Mouse (Mus musculus) 3T3-L1 (cell line): ENCODE data around the gene Fstl1.
A peak's percentile ranks its signal among the peaks of the same experiment; 100 is the strongest.

Experiments used
- DNase-seq: peaks from one replicate; pipeline ENCODE4 v3.0.0-alpha.2; 2015; ENCODE audit warnings: low read depth, low spot score

The Fstl1 gene

GRCm38 (mm10) chr16:37787558-37788194 is 11.0 kb downstream of the Fstl1 start:
- DNase-seq = peak; percentile 66

DNA sequence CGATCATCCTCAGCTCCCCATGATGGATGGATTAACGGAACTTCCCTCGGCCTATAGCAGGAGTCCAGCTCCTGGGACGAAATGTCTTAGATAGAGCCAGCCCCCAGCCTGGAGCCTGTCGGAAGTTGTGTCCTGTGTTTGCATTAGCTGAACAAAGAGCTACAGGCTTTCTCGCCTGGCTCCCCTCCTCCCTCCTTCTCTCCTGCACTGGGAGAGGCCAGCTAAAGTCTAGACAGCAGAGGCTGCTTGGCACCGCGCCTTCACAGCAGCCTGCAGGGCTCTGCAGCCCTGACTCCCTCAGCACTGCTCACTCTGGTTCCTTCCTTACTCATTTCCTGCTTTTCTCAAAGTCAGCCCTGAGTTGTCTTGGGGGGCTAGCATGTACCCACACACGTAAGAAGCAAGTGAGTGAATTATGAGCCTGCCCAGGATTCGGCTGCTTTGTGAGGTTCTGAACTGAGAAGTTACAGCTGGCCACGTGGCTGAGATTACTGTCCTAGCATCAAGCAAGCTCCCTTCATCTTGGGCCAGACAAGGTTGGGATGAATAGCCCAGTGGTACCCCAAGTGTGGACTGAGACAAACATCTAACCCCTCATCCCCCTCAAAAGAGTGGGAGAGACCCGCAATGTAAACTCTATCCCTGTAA is 11.8 kb downstream of the Fstl1 start:
- DNase-seq = peak; percentile 99

GRCm38 (mm10) chr16:37789015-37789381 is 12.3 kb downstream of the Fstl1 start:
- DNase-seq = peak; percentile 95

DNA sequence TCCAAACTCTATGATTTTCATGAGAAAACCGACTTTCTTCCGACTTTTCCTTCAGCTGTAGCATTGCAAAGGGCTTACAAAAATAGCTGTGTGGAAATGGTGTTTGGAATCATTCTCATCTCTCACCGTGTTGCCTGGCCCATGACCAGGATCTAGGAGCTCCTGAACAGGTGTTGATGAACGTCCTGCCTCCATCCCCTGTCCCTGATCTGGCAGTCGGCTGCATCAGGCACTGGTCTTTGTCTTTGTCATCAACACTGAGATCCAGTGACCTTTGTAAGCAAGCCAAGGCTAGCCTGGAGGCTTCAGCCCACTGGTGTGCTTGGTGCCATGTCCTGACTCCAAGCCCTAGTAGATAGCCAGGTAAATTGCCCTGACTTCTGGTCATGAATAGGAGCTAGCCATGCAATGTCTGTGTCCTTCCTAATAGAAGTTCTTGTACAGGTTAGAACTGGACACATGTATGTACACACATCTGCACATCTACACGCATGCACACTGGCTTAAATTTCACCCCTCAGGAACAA is 12.8 kb downstream of the Fstl1 start:
- DNase-seq = no peak

DNA sequence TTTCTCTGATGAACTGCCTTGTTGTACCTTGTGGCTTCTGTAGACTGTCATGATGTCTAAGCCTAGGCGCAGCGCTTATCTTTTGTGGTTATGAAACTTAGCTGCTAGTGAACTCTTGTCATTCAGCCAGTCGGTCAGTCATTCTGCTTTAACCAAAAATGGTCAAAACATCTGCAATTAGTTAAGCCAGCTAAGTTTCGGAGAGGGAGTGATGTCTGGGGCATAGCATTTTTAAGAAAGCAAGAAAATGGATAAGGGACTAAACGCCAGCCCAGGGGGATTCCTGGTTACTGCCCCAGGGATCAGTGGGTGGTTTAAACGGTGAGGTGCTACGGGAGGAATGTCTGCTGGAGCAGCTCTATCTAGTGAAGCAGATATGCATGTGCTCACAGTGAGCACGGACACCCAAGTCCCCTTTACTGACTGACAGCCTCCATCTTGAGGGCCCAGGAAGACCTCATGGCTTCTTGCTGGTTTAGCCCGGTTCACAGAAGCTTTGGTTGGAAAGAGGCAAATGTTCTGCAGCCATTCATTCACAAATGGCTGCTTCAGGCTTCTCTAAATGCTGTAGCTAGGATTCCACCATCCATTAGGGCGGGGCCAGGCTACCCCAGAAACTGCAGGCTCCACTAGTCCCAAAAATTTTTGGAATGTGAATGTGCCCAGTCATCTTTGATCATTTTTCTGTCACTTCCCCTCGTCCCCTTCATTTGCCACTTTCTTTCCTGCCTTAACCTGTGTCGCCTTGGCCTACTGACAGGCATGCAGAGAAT is 13.5 kb downstream of the Fstl1 start:
- peak; percentile 99 for DNase-seq

GRCm38 (mm10) chr16:37790781-37791175 is 14.1 kb downstream of the Fstl1 start:
- peak; percentile 75 for DNase-seq

DNA sequence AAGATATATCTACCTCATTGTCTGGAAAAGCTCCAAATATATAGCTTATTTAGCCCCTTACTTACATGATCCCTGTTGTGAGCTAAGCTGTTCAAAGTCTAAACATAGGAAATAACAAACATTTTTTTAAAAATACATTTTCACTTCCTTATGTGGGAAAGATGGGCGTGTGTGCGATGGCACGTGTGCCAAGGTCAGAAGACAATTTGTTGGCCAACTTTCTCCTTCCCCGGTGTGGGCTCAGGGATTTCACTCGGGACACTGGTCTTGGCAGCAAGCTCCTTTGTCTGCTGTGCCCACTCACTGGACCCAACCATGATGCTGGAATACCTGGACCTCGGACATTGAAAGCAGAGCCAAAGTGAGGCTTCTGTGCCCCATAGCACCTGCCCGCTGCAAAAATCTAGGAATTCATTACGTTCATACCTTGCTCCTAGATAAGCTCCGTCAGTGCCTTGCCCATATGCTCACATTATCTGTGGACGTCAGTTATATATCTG is 19.0 kb downstream of the Fstl1 start:
- no peak for DNase-seq

DNA sequence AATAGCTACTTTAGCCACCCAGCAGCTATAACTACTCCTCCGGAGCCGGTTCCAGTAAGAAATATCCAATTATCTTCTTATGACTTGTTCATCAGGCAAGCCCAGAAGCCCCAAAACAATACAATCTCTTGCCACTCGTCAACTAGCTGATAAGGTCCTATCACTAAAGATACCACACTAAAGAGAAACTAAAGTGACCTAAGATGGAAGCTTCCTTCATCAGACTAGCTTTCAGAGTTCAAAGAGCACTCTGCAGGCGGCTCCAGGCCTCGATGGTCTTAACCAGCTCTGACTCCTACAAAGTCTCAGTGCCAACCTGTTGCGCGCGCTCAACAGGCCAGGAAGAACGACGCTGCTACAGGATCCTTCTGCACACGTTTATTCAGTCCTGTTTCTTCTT is 19.6 kb downstream of the Fstl1 start:
- DNase-seq = no peak

DNA sequence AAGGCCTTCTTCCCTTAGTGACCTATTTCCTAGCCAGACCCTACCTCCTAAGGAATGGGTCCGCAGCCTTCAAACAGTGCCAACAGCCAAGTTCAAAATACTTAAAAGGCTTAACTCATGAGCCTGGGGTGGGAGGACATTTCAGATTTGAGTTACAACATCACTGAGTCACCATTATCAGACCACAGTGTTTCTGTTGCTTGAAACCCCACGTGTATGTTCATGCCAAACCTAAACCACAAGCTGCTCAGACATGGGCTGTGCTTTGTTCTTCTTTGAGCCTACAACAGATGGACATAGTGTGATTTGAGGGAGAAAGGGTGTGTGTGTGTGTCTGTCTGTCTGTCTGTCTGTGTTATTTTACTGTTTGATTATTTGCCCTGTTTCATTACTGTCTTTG is 24.4 kb downstream of the Fstl1 start:
- DNase-seq = peak; percentile 99

GRCm38 (mm10) chr16:37802686-37803295 is 26.1 kb downstream of the Fstl1 start:
- no peak for DNase-seq

DNA sequence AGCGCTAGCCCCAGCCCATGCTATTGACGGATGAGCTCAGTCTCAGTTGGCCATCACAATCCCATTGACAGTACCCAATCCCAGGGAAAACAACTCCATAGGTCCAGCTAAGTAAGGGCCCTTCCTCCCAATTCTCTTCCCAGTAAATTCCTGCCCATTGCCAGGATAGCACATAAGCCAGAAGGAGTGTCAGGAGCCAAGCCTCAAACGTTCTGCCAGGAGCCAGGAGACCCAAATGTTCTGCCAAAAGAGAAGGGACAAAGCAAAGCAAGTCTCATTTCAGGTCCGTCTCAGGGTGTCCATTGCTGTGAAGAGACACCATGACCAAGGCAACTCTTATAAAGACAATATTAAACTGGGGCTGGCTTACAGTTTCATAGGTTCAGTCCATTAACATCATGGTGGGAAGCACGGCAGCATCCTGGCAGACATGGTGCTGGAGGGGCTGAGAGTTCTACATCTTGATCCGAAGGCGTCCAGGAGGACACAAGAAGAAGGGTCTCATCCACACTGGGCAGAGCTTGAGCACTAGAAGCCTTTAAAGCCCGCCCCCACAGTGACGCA is 26.8 kb downstream of the Fstl1 start:
- DNase-seq = no peak

- peak; percentile 86 for DNase-seq
Measured at GRCm38 (mm10) chr16:37805746-37806495, 29.2 kb downstream of the Fstl1 start.

DNA sequence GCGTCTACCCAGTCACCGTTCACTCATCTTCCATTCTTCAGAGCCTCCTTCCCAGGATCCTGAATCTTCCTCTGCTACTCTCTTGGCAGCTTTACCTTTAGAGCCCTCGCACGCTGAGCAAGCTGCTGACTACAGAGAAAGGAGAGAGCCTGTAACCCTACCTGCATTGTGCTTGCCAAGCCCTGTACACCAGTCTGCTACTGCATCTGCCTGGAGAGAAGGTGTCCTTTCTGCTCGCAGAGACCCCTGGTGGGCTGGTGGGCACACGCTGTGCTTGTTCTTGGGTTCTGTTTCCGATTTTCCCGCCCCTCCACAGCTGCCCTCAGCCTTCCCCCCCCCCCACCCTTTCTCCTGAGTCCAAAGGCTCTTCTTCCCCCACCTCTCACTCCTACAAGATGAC is 30.6 kb downstream of the Fstl1 start:
- DNase-seq = no peak

DNA sequence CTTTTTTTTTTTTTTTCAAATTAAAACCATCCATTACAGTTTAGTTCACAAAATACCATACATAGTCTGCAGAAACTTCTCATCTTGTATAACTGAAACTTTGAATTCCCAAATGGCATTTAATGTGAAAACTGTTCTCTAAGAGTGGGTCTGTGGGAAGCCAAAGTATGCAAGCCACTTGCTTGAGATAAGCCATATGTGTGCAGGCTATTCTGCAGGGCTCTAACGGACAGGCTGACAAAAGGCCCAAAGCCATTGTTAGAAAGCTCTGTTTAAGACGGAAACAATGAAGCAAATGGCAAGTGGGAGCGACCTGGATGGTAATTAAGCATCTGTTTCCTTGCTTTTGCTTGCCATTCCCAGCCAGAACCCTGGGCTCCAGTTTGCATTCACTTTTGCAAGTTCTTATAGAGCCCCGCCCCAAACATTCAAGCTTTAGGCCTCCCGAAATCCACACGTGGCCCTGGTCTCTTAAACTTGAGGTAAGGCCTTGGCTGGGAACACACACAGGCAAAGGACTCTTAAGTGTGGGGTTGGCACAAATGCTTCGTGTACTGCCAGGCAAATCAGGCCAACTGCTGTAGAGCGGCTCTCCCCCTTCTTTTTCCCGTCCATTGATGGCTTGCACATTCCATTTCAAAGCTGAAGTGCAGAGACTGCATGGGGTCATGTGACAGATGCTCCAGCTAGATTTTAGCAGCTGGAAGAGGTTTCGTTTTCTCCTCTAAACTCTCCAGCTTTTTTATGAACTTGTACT is 32.4 kb downstream of the Fstl1 start:
- DNase-seq = no peak

GRCm38 (mm10) chr16:37809623-37809992 is 32.9 kb downstream of the Fstl1 start:
- DNase-seq = no peak

DNA sequence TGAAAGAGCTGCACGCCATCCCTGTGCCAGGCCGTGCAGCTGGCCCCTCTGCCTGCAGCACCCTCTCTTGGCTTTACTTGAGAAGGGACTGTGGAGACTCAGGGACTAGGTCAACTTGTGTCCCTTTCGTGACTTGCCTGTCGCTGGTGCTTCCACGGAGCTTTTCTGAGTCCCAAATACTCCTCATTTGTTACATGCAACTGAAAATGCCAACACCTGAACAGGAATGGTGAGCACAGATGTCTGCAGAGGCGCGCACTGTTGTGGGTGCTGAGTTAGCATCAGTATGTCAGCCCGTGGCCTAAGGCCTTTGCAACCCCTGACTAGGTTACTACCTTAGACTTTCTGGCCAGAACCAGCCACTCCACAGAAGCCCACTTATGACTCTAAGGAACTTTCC is 35.2 kb downstream of the Fstl1 start:
- no peak for DNase-seq

DNA sequence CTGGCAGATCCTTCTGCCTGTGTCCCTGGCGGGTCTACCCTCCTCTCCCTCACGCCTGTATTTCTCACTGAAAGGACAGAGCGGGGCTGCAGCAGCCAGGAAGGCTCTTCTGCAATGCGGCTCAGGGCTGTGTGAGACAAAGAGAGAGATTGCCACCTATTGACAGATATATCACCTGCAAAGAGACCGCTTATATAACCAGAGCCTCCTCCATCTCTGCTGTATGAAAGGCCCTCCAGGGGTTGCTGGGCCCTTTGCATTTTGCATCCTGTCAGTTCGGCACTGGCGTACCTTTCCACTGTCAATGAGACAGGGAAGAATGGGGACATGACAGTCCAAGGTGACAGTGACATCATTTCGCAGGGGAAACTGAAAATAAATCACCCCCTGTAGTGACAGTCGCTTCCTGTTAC is 35.8 kb downstream of the Fstl1 start:
- peak; percentile 61 for DNase-seq

DNA sequence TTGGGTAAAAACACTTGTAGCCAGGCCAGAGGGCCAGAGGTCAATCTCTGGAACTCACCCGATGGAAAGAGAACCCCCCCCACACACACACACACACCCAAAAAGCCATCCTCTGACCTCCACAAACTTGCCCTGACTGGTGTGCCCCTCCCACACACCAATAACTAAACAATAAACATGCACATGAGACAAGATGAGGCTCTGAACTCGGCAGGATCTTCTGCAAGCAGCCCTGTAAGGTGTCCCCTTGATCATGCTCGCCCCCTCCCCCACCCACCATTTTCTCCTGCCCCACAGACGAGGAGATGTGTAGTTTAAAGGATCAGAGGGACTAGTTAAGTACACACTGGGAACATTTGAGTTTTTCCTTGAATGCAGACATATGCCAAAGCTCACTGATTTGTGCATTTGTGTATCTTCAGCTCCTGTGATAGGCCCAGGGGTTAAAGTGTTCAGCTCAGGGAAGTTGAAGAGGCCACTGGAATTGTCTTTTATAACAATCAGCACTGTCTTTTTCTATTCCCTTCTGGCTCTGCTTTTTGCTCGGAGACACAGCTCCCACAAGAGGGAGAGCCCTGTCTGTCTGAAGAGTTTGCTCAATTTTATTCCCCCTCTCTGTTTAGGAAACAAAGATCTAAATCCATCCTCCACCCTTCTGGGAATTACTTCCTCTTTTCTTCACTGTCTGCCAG is 37.2 kb downstream of the Fstl1 start:
- DNase-seq = no peak

DNA sequence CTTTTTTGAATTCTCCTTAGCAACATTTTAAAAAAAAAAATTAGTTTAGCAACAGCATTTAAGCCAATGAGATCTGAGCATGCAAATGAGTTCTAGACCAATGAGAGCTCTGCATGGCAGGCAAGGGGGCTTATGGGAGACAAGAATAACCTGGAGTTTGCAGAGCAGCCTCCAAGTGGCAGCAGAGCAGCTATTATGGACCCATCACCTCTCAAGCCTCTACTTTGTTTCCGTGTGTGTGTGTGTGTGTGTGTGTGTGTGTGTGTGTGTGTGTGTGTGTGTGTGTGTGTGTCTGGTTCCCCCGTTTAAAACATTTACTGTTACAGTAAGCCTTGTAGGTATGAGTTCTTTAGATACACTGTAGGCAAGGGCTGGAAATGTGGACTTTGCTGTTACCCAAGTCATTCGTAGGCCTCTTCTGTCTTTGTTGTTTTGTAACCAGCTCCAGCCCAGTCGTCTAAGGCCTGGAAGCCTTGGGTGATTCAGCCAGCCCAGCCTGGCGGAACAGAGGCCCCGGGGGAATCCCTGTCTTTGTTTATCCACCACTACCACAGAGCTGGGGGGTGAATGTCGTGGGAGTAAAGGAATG is 37.8 kb downstream of the Fstl1 start:
- peak; percentile 100 for DNase-seq
